Mouse (Mus musculus): ENCODE results near the gene Cdh13.

DNA sequence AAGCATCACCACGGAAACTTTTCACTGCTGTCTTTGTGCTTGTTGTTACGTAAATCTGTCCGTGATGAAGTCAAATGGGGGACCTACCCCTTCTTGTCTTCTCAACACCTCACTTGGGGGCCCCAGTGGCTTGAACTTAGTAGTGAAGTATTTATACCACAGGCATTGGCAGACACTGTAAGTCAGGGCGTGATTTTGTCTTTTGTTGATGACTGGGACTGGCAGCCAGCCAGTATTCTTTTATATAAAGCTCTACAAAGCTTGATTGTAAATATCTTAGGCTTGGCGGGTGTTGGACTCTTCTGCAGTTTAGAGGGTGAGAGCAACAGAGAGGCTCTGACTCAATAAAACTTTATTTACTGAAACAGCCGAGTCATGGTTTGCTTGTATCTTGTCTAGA is 91.2 kb downstream of the Cdh13 start:
- no peak for TF ChIP-seq CTCF (IDR thresholded peaks at IDR 0.05; ENCODE audit: low read depth)
- TF ChIP-seq EP300 (IDR thresholded peaks at IDR 0.05; ENCODE audit: low read depth): no peak

Measured in liver, postnatal 0 days (tissue).